Mouse (Mus musculus) heart, postnatal 14 days (tissue): Measurements from ENCODE around the gene Zfp40. TPM values are rescaled to one million over a fixed set of nuclear protein-coding genes. Genes with fewer than 3 reads are reported as not detected.

Source experiments
- DNase-seq, 2 experiments: peaks; one replicate each; pipeline ENCODE4 v3.0.0; 2021 to 2022
- intact Hi-C: fragments of 180-260 bp; cut with DNase I; formaldehyde crosslinking; loops from one replicate; pipeline ENCODE4 v1.15.1; 2025
- long read RNA-seq, 2 experiments: library from polyadenylated mRNA; stranded (forward); transcript quantifications; one replicate each; pipeline ENCODE4 v2.0.0; 2021
- total RNA-seq, 2 experiments: library from RNA; stranded (reverse); gene quantifications; 2 replicates each; pipeline ENCODE4 v1.2.3; 2021

The Zfp40 gene
- 1 to 10 TPM; 6.0 to 6.2 TPM for total RNA-seq
- long read RNA-seq, experiment 1, full-length matches to known transcripts: 2 of 2 reads
- long read RNA-seq, experiment 1, partial matches to known transcripts: 0 of 2 reads
- long read RNA-seq, experiment 1, other reads (novel, unspliced or antisense): 0 of 2 reads
- long read RNA-seq, experiment 2: 0 reads

- intact Hi-C loops: loop anchor here (5.0 to 10.0 kb wide), 3 partner anchors 360 to 838 kb away; no protein-coding TSS in a partner anchor
- DNase-seq: peak; percentile 92 to 94
Observed at GRCm38 (mm10) chr17:23192453-23193379, at the start of gene Zfp40. TSS of gene Zfp40 (minus strand) at chr17:23193252.

GRCm38 (mm10) chr17:23218320-23218719, 25.3 kb upstream of the Zfp40 start:
- no peak for DNase-seq
- intact Hi-C loops: no loop called here

GRCm38 (mm10) chr17:23199856-23200255, 6.8 kb upstream of the Zfp40 start:
- intact Hi-C loops: loop anchor here (10.0 kb wide), 1 partner anchor 845 kb away; no protein-coding TSS in a partner anchor
- DNase-seq: peak in 1 of 2 experiments; percentile 14

- intact Hi-C loops: loop anchor here (5.0 to 10.0 kb wide), 3 partner anchors 359 to 839 kb away; no protein-coding TSS in a partner anchor
- peak; percentile 49 to 59 for DNase-seq
Observed at GRCm38 (mm10) chr17:23193441-23193840, 389 bp upstream of the Zfp40 start.

GRCm38 (mm10) chr17:23187680-23188079, 5.4 kb downstream of the Zfp40 start:
- intact Hi-C loops: loop anchor here (5.0 kb wide), 1 partner anchor 320 kb away; the partner anchor contains the start of gene Zfp945
- DNase-seq: peak; percentile 3 to 27

Other genes with a start within 250 kb of the Zfp40 start
- gene Vmn2r-ps130, start 132.1 kb downstream of the Zfp40 start, total RNA-seq: not detected
- gene Vmn2r114, start 119.3 kb upstream of the Zfp40 start, total RNA-seq: not detected
- not detected for gene Vmn2r115, start 150.5 kb upstream of the Zfp40 start, total RNA-seq
- gene Vmn2r116, start 191.4 kb upstream of the Zfp40 start, total RNA-seq: not detected